9 mouse cellular contexts compared by ENCODE assay signal in genomic region chr1:169917998-169918397, GRCm38 (mm10). TPM values are rescaled to one million over a fixed set of nuclear protein-coding genes. Genes with fewer than 3 reads are reported as not detected.
DNase-seq lines count a peak whose midpoint lies in the region; ATAC-seq lines count a peak whose summit lies in the region.
"Had no signal": no experiment of that assay in that cellular context is flagged by ENCODE, and none has a peak within 500 bp of the region (broad histone marks: within the 10 kb centered on the region; RNA-seq: fewer than 3 reads in every experiment).

No protein-coding gene starts in this region.

- H3K27ac ChIP-seq in kidney, embryonic 14.5 days (ENCODE audit: low read depth, low read length) = no peak overlapping the region
- H3K27ac ChIP-seq in limb, embryonic 13.5 days = 0 out of 2 replicates have a peak overlapping the region, but pooled peaks have one; percentile 22
- H3K27ac ChIP-seq in midbrain, embryonic 14.5 days (replicated peaks; ENCODE audit: low read depth, low read length) = no peak overlapping the region
- H3K27ac ChIP-seq: embryonic facial prominence, embryonic 15.5 days had no signal

- no peaks in the 10 kb centered on the region for H3K4me1 ChIP-seq in kidney, embryonic 14.5 days (ENCODE audit: control insufficient read depth, insufficient read depth, low read length)
- peaks cover 22% of the 10 kb centered on the region for H3K4me1 ChIP-seq in limb, embryonic 13.5 days
- 0 out of 2 replicates have a peak, but pooled peaks cover 5% of the 10 kb centered on the region for H3K4me1 ChIP-seq in midbrain, embryonic 14.5 days (ENCODE audit: control insufficient read depth, insufficient read depth, low read length)

- no peaks in the 10 kb centered on the region for H3K9me3 ChIP-seq in kidney, embryonic 14.5 days (ENCODE audit: control insufficient read depth, low read length)
- 0 out of 2 replicates have a peak, but pooled peaks cover 3% of the 10 kb centered on the region for H3K9me3 ChIP-seq in limb, embryonic 13.5 days
- H3K9me3 ChIP-seq in midbrain, embryonic 14.5 days (ENCODE audit: control insufficient read depth, low read length) = no peaks in the 10 kb centered on the region
- H3K9me3 ChIP-seq: embryonic facial prominence, embryonic 15.5 days had no signal

- no peaks in the 10 kb centered on the region for H3K36me3 ChIP-seq in kidney, embryonic 14.5 days (ENCODE audit: control insufficient read depth, insufficient read depth, low read length)
- H3K36me3 ChIP-seq in limb, embryonic 13.5 days = no peaks in the 10 kb centered on the region
- no peaks in the 10 kb centered on the region for H3K36me3 ChIP-seq in midbrain, embryonic 14.5 days (ENCODE audit: control insufficient read depth, insufficient read depth, low read length)
- H3K36me3 ChIP-seq: embryonic facial prominence, embryonic 15.5 days had no signal

- no peak overlapping the region for H3K4me2 ChIP-seq in kidney, embryonic 14.5 days (replicated peaks; ENCODE audit: low read depth, low read length)
- no peak overlapping the region for H3K4me2 ChIP-seq in limb, embryonic 13.5 days (replicated peaks)
- no peak overlapping the region for H3K4me2 ChIP-seq in midbrain, embryonic 14.5 days (ENCODE audit: low read length)
- H3K4me2 ChIP-seq: embryonic facial prominence, embryonic 15.5 days had no signal

- DNase-seq in urinary bladder, postnatal 25 days (ENCODE audit: low spot score) = peak; percentile 36
- DNase-seq in urinary bladder, postnatal 10 days (ENCODE audit: low spot score) = no peak
- DNase-seq in embryo, embryonic 10 days (ENCODE audit: low spot score) = peak; percentile 83
- DNase-seq in gastrocnemius, postnatal 36 days = peak; percentile 31 to 39
- peak; percentile 75 for DNase-seq in midbrain, embryonic 14.5 days
- DNase-seq in testis, postnatal 14 days (ENCODE audit: low spot score) = peak; percentile 27

- no peak overlapping the region for H3K9ac ChIP-seq in kidney, embryonic 14.5 days (ENCODE audit: low read depth, low read length)
- no peak overlapping the region for H3K9ac ChIP-seq in limb, embryonic 13.5 days
- no peak overlapping the region for H3K9ac ChIP-seq in midbrain, embryonic 14.5 days (replicated peaks; ENCODE audit: low read length)
- H3K9ac ChIP-seq: embryonic facial prominence, embryonic 15.5 days had no signal

- H3K4me3 ChIP-seq in kidney, embryonic 14.5 days (ENCODE audit: low read length) = no peak overlapping the region
- H3K4me3 ChIP-seq in limb, embryonic 13.5 days = no peak overlapping the region
- H3K4me3 ChIP-seq in midbrain, embryonic 14.5 days (replicated peaks; ENCODE audit: low read depth, low read length) = no peak overlapping the region
- H3K4me3 ChIP-seq: embryonic facial prominence, embryonic 15.5 days had no signal

- 0 out of 2 replicates have a peak, but pooled peaks cover 3% of the 10 kb centered on the region for H3K27me3 ChIP-seq in kidney, embryonic 14.5 days (ENCODE audit: control insufficient read depth, insufficient read depth, low read length)
- peaks cover 11% of the 10 kb centered on the region for H3K27me3 ChIP-seq in limb, embryonic 13.5 days
- no peaks in the 10 kb centered on the region for H3K27me3 ChIP-seq in midbrain, embryonic 14.5 days (ENCODE audit: control insufficient read depth, insufficient read depth, low read length)

- ATAC-seq in kidney, embryonic 14.5 days (ENCODE audit: low FRiP score, low TSS enrichment) = peak; percentile 58; the same call in 1 of the 2 replicates
- ATAC-seq in limb, embryonic 13.5 days (ENCODE audit: low FRiP score, low read depth) = peak; percentile 41; the same call in 1 of the 2 replicates
- 0 out of 2 replicates have a peak, but pooled peaks have one; percentile 25 for ATAC-seq in midbrain, embryonic 14.5 days (ENCODE audit: low FRiP score, low TSS enrichment)

- WGBS in kidney, embryonic 14.5 days = 21% methylated on average over 4 of the region's 4 CpGs
- 29% methylated on average over 4 of the region's 4 CpGs for WGBS in limb, embryonic 13.5 days
- 23% methylated on average over 4 of the region's 4 CpGs for WGBS in midbrain, embryonic 14.5 days

- intact Hi-C loops in gastrocnemius, postnatal 36 days (cut with DNase I) = no loop called here

RNA-seq across cellular contexts. Expression of gene Ccdc190, which starts 10.4 kb away (rescaled TPM):
- total RNA-seq in gastrocnemius, postnatal 36 days (2021) = not detected
- 0.21 TPM in 1 of 2 replicates, not detected in the other for polyA plus RNA-seq in kidney, embryonic 14.5 days (2014; fragmentation: Nextera tagmentation; extraction: Ambion mirVana)
- 0.10 and 0.17 TPM in 2 replicates for polyA plus RNA-seq in limb, embryonic 13.5 days (2015; fragmentation: Nextera tagmentation; extraction: Ambion mirVana)
- polyA plus RNA-seq in midbrain, embryonic 14.5 days (2014; fragmentation: Nextera tagmentation; extraction: Ambion mirVana) = 3.4 and 4.7 TPM in 2 replicates

RNA-seq across cellular contexts. Expression of gene Hsd17b7, which starts 51.0 kb away (rescaled TPM):
- total RNA-seq in gastrocnemius, postnatal 36 days (2021) = 1 to 10 TPM; 2.9 to 4.1 TPM
- polyA plus RNA-seq in kidney, embryonic 14.5 days (2014; fragmentation: Nextera tagmentation; extraction: Ambion mirVana) = 7.5 and 16.3 TPM in 2 replicates
- 14.5 and 15.4 TPM in 2 replicates for polyA plus RNA-seq in limb, embryonic 13.5 days (2015; fragmentation: Nextera tagmentation; extraction: Ambion mirVana)
- polyA plus RNA-seq in midbrain, embryonic 14.5 days (2014; fragmentation: Nextera tagmentation; extraction: Ambion mirVana) = 21.6 and 22.4 TPM in 2 replicates
